Mouse (Mus musculus): ENCODE data around the gene Fbln7. TPM values are rescaled to one million over a fixed set of nuclear protein-coding genes. Genes with fewer than 3 reads are reported as not detected.

Fbln7 gene
- total RNA-seq (2014; fragmentation: Nextera tagmentation) (not detected in 2 replicates), total RNA-seq (2017) (not detected in 2 replicates)

DNA sequence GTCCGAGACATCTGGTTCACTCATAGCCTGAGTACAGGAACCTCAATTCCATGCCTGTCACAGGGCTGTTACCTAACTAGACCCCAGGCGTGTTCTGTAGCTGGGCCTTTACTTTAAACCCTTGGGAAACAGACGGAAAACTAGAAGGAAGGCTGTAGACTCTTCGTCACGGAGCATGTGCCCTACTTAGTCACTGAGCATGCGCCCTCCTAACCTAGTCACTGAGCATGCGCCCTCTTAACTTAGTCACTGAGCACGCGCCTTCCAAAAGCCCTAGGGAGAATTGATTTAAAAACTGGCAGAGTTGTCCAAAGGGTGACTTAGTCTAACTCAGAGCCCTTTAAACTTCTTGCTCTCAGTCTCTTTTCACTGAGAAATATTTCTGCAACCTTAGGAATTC, at the start of gene Fbln7:
Gene Fbln7 (plus strand): TSS at position 346 of the 400 bp plus-strand sequence.
- ATAC-seq (replicated peaks; ENCODE audit: low FRiP score, low TSS enrichment, poor library complexity, severe bottlenecking) = no peak

DNA sequence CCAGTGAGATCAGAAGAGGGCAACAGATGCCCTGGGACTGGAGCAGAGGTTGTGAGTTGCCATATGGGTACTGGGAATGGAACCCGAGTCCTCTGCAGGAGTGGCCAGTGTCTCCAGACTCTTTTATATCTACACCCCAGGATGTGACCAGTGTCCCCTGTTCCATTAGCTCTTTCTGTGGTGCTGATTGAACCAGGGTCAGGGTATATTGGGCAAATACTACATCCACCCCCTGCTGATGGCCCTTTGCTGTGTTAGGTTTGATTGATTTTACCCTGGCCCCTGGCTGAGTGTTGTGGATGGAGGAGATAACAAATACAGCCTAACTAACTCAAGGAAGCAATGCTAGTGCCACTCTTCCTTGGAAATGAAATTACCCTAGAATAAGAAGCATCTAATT, 46.5 kb upstream of the Fbln7 start:
- no peak for ATAC-seq (replicated peaks; ENCODE audit: low FRiP score, low TSS enrichment, poor library complexity, severe bottlenecking)

GRCm38 (mm10) chr2:128816916-128817315, 45.9 kb upstream of the Fbln7 start:
- ATAC-seq (replicated peaks; ENCODE audit: low FRiP score, low TSS enrichment, poor library complexity, severe bottlenecking) = no peak

DNA sequence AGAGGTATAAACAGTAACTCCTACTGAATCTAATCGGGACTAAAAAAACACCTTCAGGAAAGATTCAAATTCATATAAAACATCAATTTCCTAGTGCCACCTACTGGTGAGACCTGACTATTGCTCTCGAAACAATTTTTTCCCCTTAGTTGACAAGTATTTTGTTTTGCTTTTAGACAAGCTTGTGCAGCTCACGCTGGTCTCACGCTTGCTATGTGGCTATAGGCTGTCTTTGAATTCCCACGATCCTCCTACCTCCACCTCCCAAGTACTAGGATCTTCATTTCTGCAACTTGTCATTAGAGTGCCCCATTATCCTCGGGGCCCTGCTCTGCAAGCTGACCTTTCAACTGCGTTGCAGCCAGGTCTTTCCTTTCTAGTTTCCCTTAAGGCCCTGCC, 45.4 kb upstream of the Fbln7 start:
- peak; percentile 45 for ATAC-seq (replicated peaks; ENCODE audit: low FRiP score, low TSS enrichment, poor library complexity, severe bottlenecking)

- peak; percentile 86 for ATAC-seq (replicated peaks; ENCODE audit: low FRiP score, low TSS enrichment, poor library complexity, severe bottlenecking)
These were observed 44.7 kb upstream of the Fbln7 start, which contains the start of gene Tmem87b for GRCm38 (mm10) chr2:128817786-128818681. Gene Tmem87b (plus strand): TSS chr2:128818118.

GRCm38 (mm10) chr2:128818956-128819643, 43.7 kb upstream of the Fbln7 start:
- no peak for ATAC-seq (replicated peaks; ENCODE audit: low FRiP score, low TSS enrichment, poor library complexity, severe bottlenecking)

GRCm38 (mm10) chr2:128820631-128821030, 42.1 kb upstream of the Fbln7 start:
- no peak for ATAC-seq (replicated peaks; ENCODE audit: low FRiP score, low TSS enrichment, poor library complexity, severe bottlenecking)

- ATAC-seq (replicated peaks; ENCODE audit: low FRiP score, low TSS enrichment, poor library complexity, severe bottlenecking) = no peak
These were observed 38.9 kb upstream of the Fbln7 start for GRCm38 (mm10) chr2:128823893-128824292.

DNA sequence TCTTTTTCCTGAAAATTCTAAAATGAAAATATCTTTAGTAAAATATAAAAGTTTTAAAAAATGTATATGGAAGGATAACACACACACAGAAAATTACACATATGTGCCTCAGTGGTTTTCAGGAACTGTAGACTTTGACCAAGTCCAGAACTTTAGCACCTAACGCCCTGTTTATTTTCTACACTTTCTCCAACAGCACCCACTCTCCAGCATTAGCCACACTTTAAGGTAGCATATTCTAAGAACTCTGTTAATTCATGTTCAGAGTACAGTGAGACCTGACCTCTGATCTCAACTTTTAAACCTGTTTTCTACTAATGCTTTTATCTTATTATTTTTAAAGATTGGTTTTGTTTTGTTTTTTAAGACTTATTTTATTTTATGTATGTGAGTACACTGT, 35.0 kb upstream of the Fbln7 start:
- no peak for ATAC-seq (replicated peaks; ENCODE audit: low FRiP score, low TSS enrichment, poor library complexity, severe bottlenecking)

DNA sequence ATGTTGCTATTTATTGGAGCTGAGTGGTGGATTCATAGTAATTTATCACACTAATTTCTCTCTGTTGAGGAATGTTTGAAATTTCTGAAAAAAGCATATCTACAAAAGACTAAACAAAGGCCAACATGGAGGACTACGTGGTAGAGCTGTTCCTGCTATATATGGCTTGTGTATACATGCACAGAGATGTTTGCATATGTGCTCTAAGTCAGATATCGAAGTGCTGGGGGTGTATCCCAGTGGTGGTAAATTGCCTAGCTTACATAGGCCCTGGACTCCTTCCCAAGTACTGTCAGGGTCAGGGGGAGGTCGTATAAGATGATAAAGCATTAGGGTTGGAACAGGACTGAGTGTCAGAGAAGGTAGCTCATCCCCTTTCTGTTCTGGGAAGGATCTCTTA, 30.2 kb upstream of the Fbln7 start:
- no peak for ATAC-seq (replicated peaks; ENCODE audit: low FRiP score, low TSS enrichment, poor library complexity, severe bottlenecking)

GRCm38 (mm10) chr2:128833035-128833434, 29.7 kb upstream of the Fbln7 start:
- no peak for ATAC-seq (replicated peaks; ENCODE audit: low FRiP score, low TSS enrichment, poor library complexity, severe bottlenecking)

GRCm38 (mm10) chr2:128833435-128833834, 29.3 kb upstream of the Fbln7 start:
- no peak for ATAC-seq (replicated peaks; ENCODE audit: low FRiP score, low TSS enrichment, poor library complexity, severe bottlenecking)

DNA sequence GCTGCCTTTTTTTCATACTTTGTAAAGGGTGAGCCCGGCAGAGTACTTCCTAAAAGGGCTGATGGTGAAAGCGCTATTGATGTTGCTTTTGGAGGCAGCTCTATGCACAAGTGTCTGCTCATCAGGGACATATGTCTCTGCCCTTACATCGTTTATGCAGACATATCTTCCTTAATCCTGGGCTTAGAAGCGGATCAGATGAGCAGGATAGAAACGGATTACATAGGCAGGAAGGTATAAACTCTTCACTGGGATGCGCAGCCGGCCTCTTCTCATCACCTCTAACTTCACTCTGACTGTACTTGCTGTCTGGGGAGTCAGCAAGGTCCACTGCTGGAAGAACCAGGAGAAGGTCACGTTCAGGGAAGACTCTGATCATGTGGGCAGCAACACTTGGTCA, 25.2 kb upstream of the Fbln7 start:
- no peak for ATAC-seq (replicated peaks; ENCODE audit: low FRiP score, low TSS enrichment, poor library complexity, severe bottlenecking)

GRCm38 (mm10) chr2:128838611-128839010, 24.2 kb upstream of the Fbln7 start:
- ATAC-seq (replicated peaks; ENCODE audit: low FRiP score, low TSS enrichment, poor library complexity, severe bottlenecking) = no peak

DNA sequence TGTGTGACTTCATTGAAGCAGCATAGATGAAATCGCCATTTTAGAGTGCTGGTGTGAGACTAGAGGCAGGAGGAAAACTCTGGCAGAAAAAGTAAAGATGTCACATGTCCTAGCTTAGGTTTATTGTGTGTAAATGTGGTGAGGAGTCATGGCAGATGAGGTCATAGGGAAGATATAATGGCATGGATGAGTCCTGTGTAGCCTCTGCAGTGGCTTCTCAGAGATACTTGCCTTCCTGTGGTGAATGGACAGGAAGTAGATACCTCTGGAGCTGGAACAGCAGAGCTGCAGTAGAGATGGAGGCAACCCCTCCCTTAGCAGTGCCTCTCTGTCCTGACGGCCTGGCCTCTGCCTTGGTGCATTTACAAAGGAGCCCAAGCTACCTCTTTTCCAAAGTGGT, 23.3 kb upstream of the Fbln7 start:
- ATAC-seq (replicated peaks; ENCODE audit: low FRiP score, low TSS enrichment, poor library complexity, severe bottlenecking) = no peak

- no peak for ATAC-seq (replicated peaks; ENCODE audit: low FRiP score, low TSS enrichment, poor library complexity, severe bottlenecking)
These were observed 20.3 kb upstream of the Fbln7 start for GRCm38 (mm10) chr2:128842437-128842836.

GRCm38 (mm10) chr2:128850036-128850435, 12.7 kb upstream of the Fbln7 start:
- ATAC-seq (replicated peaks; ENCODE audit: low FRiP score, low TSS enrichment, poor library complexity, severe bottlenecking) = no peak

DNA sequence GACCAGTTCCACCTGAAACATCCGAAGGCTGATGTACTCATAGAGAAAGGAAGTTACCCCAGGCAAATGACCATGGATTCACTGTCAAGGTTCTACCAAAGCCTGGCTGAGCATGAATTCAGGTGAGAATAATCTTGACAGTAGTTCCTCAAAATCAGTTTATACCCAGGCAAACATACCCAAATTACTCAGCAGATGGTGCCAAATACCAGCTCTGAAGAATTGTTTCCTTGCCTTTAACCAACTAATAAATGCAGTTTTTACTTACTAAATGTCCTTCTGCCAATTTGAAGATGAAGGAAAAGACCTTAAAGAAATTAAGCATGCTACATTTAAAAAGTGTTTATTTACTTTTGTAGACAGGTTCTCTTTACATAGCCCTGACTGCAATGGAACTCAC, 6.1 kb upstream of the Fbln7 start:
- no peak for ATAC-seq (replicated peaks; ENCODE audit: low FRiP score, low TSS enrichment, poor library complexity, severe bottlenecking)

DNA sequence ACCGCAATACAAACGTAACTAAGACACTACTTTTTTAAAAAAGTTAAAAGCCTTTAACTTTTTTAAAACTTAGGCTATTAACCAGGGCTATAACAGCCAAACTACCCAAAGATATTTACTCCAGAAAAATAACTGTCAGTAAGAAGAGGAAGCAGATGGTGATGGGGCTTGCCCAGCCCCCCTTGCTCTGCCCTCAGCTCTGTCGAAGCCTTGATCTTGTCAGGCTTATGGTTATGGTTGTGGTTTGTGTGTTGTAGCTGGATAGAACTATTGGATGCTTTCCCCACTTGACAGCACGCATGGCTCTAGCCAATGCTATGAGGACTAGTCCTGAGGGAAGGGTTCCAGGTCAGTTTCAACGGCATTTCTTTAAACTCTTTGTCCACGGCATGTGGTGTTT, 3.8 kb upstream of the Fbln7 start:
- ATAC-seq (replicated peaks; ENCODE audit: low FRiP score, low TSS enrichment, poor library complexity, severe bottlenecking) = no peak

DNA sequence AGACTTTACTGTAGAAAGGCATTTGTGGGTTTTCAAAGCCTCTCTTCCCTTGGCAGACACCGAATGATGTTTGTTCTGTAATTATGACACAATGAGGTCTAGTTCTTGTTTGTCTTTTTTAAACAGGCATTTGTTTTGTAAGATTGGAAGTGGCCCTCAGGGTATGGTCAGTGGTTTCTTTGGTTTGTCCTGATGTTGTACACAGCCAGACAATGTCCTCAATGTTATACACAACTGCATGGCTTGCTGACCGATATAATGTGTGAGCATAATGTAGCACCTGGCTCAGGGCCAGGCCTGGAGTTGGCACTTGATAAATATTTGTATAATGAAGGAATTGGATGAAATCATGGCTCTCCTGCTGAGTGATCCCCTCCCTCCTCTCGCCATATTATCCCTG, 2.9 kb upstream of the Fbln7 start:
- ATAC-seq (replicated peaks; ENCODE audit: low FRiP score, low TSS enrichment, poor library complexity, severe bottlenecking) = no peak
